Mouse (Mus musculus): ENCODE results near the gene Ankmy1. TPM values are rescaled to one million over a fixed set of nuclear protein-coding genes. Genes with fewer than 3 reads are reported as not detected.

The Ankmy1 gene
- polyA plus RNA-seq (2012; rRNA removed): 0.18 and 0.19 TPM in 2 replicates

GRCm38 (mm10) chr1:92902786-92903185 lies at the start of gene Ankmy1:
Gene Ankmy1, minus strand, starts transcription at chr1:92902906.
- H3K36me3 ChIP-seq (ENCODE audit: control insufficient read depth, insufficient read depth, low read length): no peaks in the 10 kb centered on the region
- TF ChIP-seq POLR2A (IDR thresholded peaks at IDR 0.05; ENCODE audit: low read depth, low read length) (no peak), CTCF (IDR thresholded peaks at IDR 0.05; ENCODE audit: extremely low read depth, insufficient read depth, insufficient read length, insufficient replicate concordance) (no peak)
- H3K27ac ChIP-seq (ENCODE audit: insufficient read depth, low read length): no peak within 1 kb of the TSS
- DNase-seq (ENCODE audit: low read depth in 1 of 2, low spot score in 2 of 2): no peak
- no peaks in the 10 kb centered on the region for H3K27me3 ChIP-seq (ENCODE audit: control insufficient read depth, insufficient read depth, low read length)
- WGBS: 18% methylated on average over 15 of the region's 15 CpGs
- H3K4me1 ChIP-seq (ENCODE audit: control insufficient read depth, insufficient read depth, insufficient read length): peaks cover 3% of the 10 kb centered on the region; the same call in 1 of the 2 replicates
- H3K4me3 ChIP-seq (ENCODE audit: extremely low read depth, insufficient read depth, insufficient read length): no peak within 1 kb of the TSS

DNA sequence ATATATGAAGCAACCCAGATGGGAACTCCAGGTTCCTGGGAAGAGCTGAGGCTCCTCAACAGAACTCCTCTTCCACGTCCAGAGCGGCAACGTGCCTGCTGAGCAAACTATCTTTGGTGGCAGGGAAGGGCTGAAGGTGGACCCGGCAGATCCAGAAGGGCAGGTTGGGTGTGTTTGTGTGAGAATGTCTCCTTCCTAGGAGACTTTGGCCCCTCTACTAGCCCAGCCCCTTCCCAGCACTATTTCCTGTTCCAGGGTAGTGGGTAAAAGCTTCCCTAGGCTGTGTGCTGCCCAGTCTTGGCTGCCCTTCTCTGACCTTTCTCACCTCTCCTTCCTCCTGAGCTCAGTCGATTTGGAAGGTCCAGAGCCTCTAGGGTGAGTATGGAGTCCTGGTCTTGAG lies 47.9 kb upstream of the Ankmy1 start, which contains the start of gene Gpr35:
Gene Gpr35, plus strand, starts transcription at position 259 of the 400 bp plus-strand sequence.
- H3K27ac ChIP-seq (ENCODE audit: insufficient read depth, low read length): no peak within 1 kb of the TSS
- DNase-seq (ENCODE audit: low read depth in 1 of 2, low spot score in 2 of 2): no peak
- TF ChIP-seq CTCF (IDR thresholded peaks at IDR 0.05; ENCODE audit: extremely low read depth, insufficient read depth, insufficient read length, insufficient replicate concordance): no peak
- TF ChIP-seq POLR2A (IDR thresholded peaks at IDR 0.05; ENCODE audit: low read depth, low read length): no peak
- H3K4me3 ChIP-seq (ENCODE audit: extremely low read depth, insufficient read depth, insufficient read length): no peak within 1 kb of the TSS
- no peaks in the 10 kb centered on the region for H3K4me1 ChIP-seq (ENCODE audit: control insufficient read depth, insufficient read depth, insufficient read length)
- no peaks in the 10 kb centered on the region for H3K27me3 ChIP-seq (ENCODE audit: control insufficient read depth, insufficient read depth, low read length)
- WGBS: 71% methylated on average over 5 of the region's 5 CpGs
- H3K36me3 ChIP-seq (ENCODE audit: control insufficient read depth, insufficient read depth, low read length): peaks cover 4% of the 10 kb centered on the region; the same call in 1 of the 2 replicates

DNA sequence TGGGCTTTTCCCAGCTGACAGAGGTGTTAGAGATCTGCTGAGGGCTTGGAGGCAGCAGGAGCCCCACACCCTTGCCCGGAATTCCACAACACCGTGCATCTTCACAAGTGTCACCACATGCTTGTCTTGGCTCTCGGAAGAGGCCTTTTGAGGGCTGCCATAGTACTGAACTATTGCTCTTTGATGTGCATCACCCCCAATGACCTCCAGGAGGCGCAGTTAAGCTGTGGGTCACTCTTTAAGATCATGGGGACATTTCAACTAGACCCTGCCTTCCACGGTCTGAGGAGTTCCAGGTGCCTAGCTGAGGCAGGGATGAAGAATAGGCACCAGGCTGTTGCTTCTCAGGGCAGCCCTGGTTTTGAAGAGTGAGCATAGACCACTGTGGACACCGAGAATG lies 46.7 kb upstream of the Ankmy1 start:
- no peak; the same call in 1 of the 2 replicates for TF ChIP-seq CTCF (IDR thresholded peaks at IDR 0.05; ENCODE audit: extremely low read depth, insufficient read depth, insufficient read length, insufficient replicate concordance)
- TF ChIP-seq POLR2A (IDR thresholded peaks at IDR 0.05; ENCODE audit: low read depth, low read length): no peak
- Histone ChIP-seq H3K4me3 (ENCODE audit: extremely low read depth, insufficient read depth, insufficient read length) (no peak overlapping the region), H3K27ac (ENCODE audit: insufficient read depth, low read length) (no peak overlapping the region), H3K27me3 (ENCODE audit: control insufficient read depth, insufficient read depth, low read length) (no peaks in the 10 kb centered on the region), H3K36me3 (ENCODE audit: control insufficient read depth, insufficient read depth, low read length) (peaks cover 4% of the 10 kb centered on the region), H3K4me1 (ENCODE audit: control insufficient read depth, insufficient read depth, insufficient read length) (no peaks in the 10 kb centered on the region)
- 69% methylated on average over 6 of the region's 6 CpGs for WGBS
- DNase-seq (ENCODE audit: low read depth in 1 of 2, low spot score in 2 of 2): no peak

- H3K4me3 ChIP-seq (ENCODE audit: extremely low read depth, insufficient read depth, insufficient read length): no peak overlapping the region
- peaks cover 5% of the 10 kb centered on the region for H3K36me3 ChIP-seq (ENCODE audit: control insufficient read depth, insufficient read depth, low read length)
- H3K4me1 ChIP-seq (ENCODE audit: control insufficient read depth, insufficient read depth, insufficient read length): no peaks in the 10 kb centered on the region
- 94% methylated on average over 3 of the region's 3 CpGs for WGBS
- H3K27ac ChIP-seq (ENCODE audit: insufficient read depth, low read length): no peak overlapping the region
- no peak for DNase-seq (ENCODE audit: low read depth in 1 of 2, low spot score in 2 of 2)
- TF ChIP-seq POLR2A (IDR thresholded peaks at IDR 0.05; ENCODE audit: low read depth, low read length) (no peak), CTCF (IDR thresholded peaks at IDR 0.05; ENCODE audit: extremely low read depth, insufficient read depth, insufficient read length, insufficient replicate concordance) (no peak)
- H3K27me3 ChIP-seq (ENCODE audit: control insufficient read depth, insufficient read depth, low read length): no peaks in the 10 kb centered on the region
Measured at GRCm38 (mm10) chr1:92947966-92948365, 45.3 kb upstream of the Ankmy1 start.

DNA sequence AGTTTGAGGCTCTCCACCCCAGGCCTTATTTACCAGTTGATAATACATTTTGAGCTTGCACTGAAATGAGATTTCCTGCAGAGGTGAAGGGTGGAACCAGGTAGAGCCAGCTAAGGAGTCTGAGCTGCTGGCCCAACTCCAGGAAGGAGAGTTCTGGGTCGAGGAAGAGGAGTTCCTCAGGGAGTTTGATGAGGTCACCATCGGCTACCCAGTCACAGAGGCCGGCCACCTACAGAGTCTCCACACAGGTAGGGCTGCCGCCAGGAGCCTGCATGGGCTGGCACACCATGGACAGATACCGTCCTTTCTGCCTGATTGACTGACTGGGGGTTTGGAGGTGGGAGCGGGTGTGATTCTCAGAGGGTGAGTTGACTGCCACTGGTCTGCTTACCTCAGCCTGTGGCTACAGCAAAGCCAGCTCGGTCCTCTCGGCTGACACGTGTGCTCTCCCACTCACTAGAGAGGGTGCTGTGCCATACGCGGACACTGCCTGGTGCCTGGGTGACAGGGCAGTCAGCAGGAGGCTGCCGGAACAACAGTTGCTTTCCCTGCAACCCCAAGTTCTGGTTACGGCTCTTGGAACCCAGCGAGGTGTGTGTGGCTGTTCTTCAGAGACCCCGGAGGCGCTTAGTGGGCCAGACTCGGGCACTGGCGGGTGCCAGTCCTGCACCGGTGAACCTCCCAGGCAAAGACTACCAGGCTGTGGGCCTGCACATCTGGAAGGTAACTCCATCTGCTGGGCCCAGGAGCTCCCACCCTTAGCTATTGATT lies 40.7 kb upstream of the Ankmy1 start:
- H3K27ac ChIP-seq (ENCODE audit: insufficient read depth, low read length): no peak overlapping the region
- TF ChIP-seq POLR2A (IDR thresholded peaks at IDR 0.05; ENCODE audit: low read depth, low read length): no peak
- TF ChIP-seq CTCF (IDR thresholded peaks at IDR 0.05; ENCODE audit: extremely low read depth, insufficient read depth, insufficient read length, insufficient replicate concordance): no peak
- WGBS: 95% methylated on average over 19 of the region's 19 CpGs
- peaks cover 15% of the 10 kb centered on the region for H3K36me3 ChIP-seq (ENCODE audit: control insufficient read depth, insufficient read depth, low read length)
- no peaks in the 10 kb centered on the region for H3K4me1 ChIP-seq (ENCODE audit: control insufficient read depth, insufficient read depth, insufficient read length)
- H3K4me3 ChIP-seq (ENCODE audit: extremely low read depth, insufficient read depth, insufficient read length): no peak overlapping the region
- no peak for DNase-seq (ENCODE audit: low read depth in 1 of 2, low spot score in 2 of 2)
- H3K27me3 ChIP-seq (ENCODE audit: control insufficient read depth, insufficient read depth, low read length): no peaks in the 10 kb centered on the region

DNA sequence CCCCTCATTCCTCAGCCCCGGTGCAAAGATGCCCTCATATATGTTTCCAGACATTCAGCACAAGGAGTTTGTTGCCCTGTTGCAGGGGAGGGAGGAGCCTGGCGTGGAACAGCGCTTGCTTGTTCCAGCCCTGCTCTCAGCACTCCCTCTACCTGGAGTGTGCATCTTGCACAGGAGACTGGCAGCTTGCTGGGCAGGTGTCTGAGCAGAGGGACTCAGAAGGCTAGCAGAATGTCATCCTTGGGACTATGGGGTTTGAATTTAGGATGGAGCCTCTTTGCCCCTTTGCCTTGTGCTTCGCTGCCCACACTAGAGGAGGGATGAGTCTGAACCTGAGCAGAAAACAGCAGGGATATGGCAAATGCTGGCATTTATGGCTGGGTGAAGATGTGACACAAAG lies 37.0 kb upstream of the Ankmy1 start:
- peaks cover 12% of the 10 kb centered on the region for H3K36me3 ChIP-seq (ENCODE audit: control insufficient read depth, insufficient read depth, low read length)
- no peak for DNase-seq (ENCODE audit: low read depth in 1 of 2, low spot score in 2 of 2)
- H3K27me3 ChIP-seq (ENCODE audit: control insufficient read depth, insufficient read depth, low read length): no peaks in the 10 kb centered on the region
- TF ChIP-seq CTCF (IDR thresholded peaks at IDR 0.05; ENCODE audit: extremely low read depth, insufficient read depth, insufficient read length, insufficient replicate concordance) (no peak), POLR2A (IDR thresholded peaks at IDR 0.05; ENCODE audit: low read depth, low read length) (no peak)
- H3K27ac ChIP-seq (ENCODE audit: insufficient read depth, low read length): no peak overlapping the region
- WGBS: 95% methylated on average over 4 of the region's 4 CpGs
- H3K4me1 ChIP-seq (ENCODE audit: control insufficient read depth, insufficient read depth, insufficient read length): no peaks in the 10 kb centered on the region
- H3K4me3 ChIP-seq (ENCODE audit: extremely low read depth, insufficient read depth, insufficient read length): no peak overlapping the region

GRCm38 (mm10) chr1:92937797-92938196 lies 35.1 kb upstream of the Ankmy1 start:
- WGBS: 88% methylated on average over 3 of the region's 3 CpGs
- H3K27me3 ChIP-seq (ENCODE audit: control insufficient read depth, insufficient read depth, low read length): no peaks in the 10 kb centered on the region
- H3K27ac ChIP-seq (ENCODE audit: insufficient read depth, low read length): no peak overlapping the region
- peaks cover 10% of the 10 kb centered on the region for H3K36me3 ChIP-seq (ENCODE audit: control insufficient read depth, insufficient read depth, low read length)
- no peak for DNase-seq (ENCODE audit: low read depth in 1 of 2, low spot score in 2 of 2)
- no peaks in the 10 kb centered on the region; the same call in 1 of the 2 replicates for H3K4me1 ChIP-seq (ENCODE audit: control insufficient read depth, insufficient read depth, insufficient read length)
- H3K4me3 ChIP-seq (ENCODE audit: extremely low read depth, insufficient read depth, insufficient read length): no peak overlapping the region
- TF ChIP-seq POLR2A (IDR thresholded peaks at IDR 0.05; ENCODE audit: low read depth, low read length) (no peak), CTCF (IDR thresholded peaks at IDR 0.05; ENCODE audit: extremely low read depth, insufficient read depth, insufficient read length, insufficient replicate concordance) (no peak)
